Mouse (Mus musculus): ENCODE results near the gene Phf5a.
A peak's percentile ranks its signal among the peaks of the same experiment; 100 is the strongest.

Phf5a gene

GRCm38 (mm10) chr15:81885418-81885934 is 13.8 kb upstream of the Phf5a start:
- no peak for DNase-seq (ENCODE audit: low spot score in 2 of 2)

GRCm38 (mm10) chr15:81882348-81882747 is 10.6 kb upstream of the Phf5a start:
- no peak for DNase-seq (ENCODE audit: low spot score in 2 of 2)

- no peak for DNase-seq (ENCODE audit: low spot score in 2 of 2)
Observed at GRCm38 (mm10) chr15:81879531-81880401, 8.1 kb upstream of the Phf5a start.

GRCm38 (mm10) chr15:81872262-81873136 is 788 bp upstream of the Phf5a start, which contains the start of gene Aco2:
TSS of gene Aco2 (plus strand) at chr15:81872309.
- peak; percentile 99 for DNase-seq (ENCODE audit: low spot score in 2 of 2)

- no peak for DNase-seq (ENCODE audit: low spot score in 2 of 2)
Observed at GRCm38 (mm10) chr15:81869985-81870384, 1.7 kb downstream of the Phf5a start.

- no peak for DNase-seq (ENCODE audit: low spot score in 2 of 2)
Observed at GRCm38 (mm10) chr15:81864238-81864637, 7.5 kb downstream of the Phf5a start.

- peak in 1 of 2 experiments; percentile 27 for DNase-seq (ENCODE audit: low spot score in 2 of 2)
Observed at GRCm38 (mm10) chr15:81860471-81861135, 11.1 kb downstream of the Phf5a start.

GRCm38 (mm10) chr15:81859330-81860255 is 12.1 kb downstream of the Phf5a start:
- peak; percentile 73 to 75 for DNase-seq (ENCODE audit: low spot score in 2 of 2)

- peak; percentile 73 to 76 for DNase-seq (ENCODE audit: low spot score in 2 of 2)
Observed at GRCm38 (mm10) chr15:81858517-81859329, 13.0 kb downstream of the Phf5a start, which contains the start of gene Tob2. TSS of gene Tob2 (minus strand) at chr15:81858796.

- peak; percentile 92 to 93 for DNase-seq (ENCODE audit: low spot score in 2 of 2)
Observed at GRCm38 (mm10) chr15:81858138-81858516, 13.6 kb downstream of the Phf5a start.

GRCm38 (mm10) chr15:81857724-81858116 is 14.0 kb downstream of the Phf5a start:
- DNase-seq (ENCODE audit: low spot score in 2 of 2), result no peak

GRCm38 (mm10) chr15:81856938-81857723 is 14.6 kb downstream of the Phf5a start:
- peak; percentile 41 to 46 for DNase-seq (ENCODE audit: low spot score in 2 of 2)

- DNase-seq (ENCODE audit: low spot score in 2 of 2), result peak; percentile 55 to 86
Observed at GRCm38 (mm10) chr15:81856030-81856790, 15.5 kb downstream of the Phf5a start.

- no peak for DNase-seq (ENCODE audit: low spot score in 2 of 2)
Observed at GRCm38 (mm10) chr15:81853081-81853480, 18.6 kb downstream of the Phf5a start.

- no peak for DNase-seq (ENCODE audit: low spot score in 2 of 2)
Observed at GRCm38 (mm10) chr15:81852411-81853000, 19.2 kb downstream of the Phf5a start.

GRCm38 (mm10) chr15:81851375-81851774 is 20.3 kb downstream of the Phf5a start:
- no peak for DNase-seq (ENCODE audit: low spot score in 2 of 2)

- DNase-seq (ENCODE audit: low spot score in 2 of 2), result no peak
Observed at GRCm38 (mm10) chr15:81850718-81851117, 21.0 kb downstream of the Phf5a start.

- DNase-seq (ENCODE audit: low spot score in 2 of 2), result no peak
Observed at GRCm38 (mm10) chr15:81849104-81849503, 22.6 kb downstream of the Phf5a start.

All from spleen, postnatal 10 days (tissue).